Mouse (Mus musculus): Measurements from ENCODE around the gene Hmcn2.

Hmcn2 gene

GRCm38 (mm10) chr2:31496141-31496540 lies 181.9 kb downstream of the Hmcn2 start:
- POLR2A ChIA-PET = interaction anchor here in 2 of 4 experiments (1.3 to 1.6 kb wide), 4 partner anchors 12 to 75 kb away, joined by 3 to 8 read pairs (median 4); no protein-coding TSS in a partner anchor
- CTCF ChIA-PET = interaction anchor here in 1 of 4 experiments (0.6 kb wide), 1 partner anchor 914 kb away, joined by 8 read pairs; no protein-coding TSS in a partner anchor

GRCm38 (mm10) chr2:31497113-31497512 lies 182.9 kb downstream of the Hmcn2 start:
- POLR2A ChIA-PET = interaction anchor here in 2 of 4 experiments (0.5 to 9.6 kb wide), 15 partner anchors 7 to 500 kb away, joined by 3 to 86 read pairs (median 3); no protein-coding TSS in a partner anchor
- CTCF ChIA-PET = interaction anchor here in 3 of 4 experiments (0.5 to 1.0 kb wide), 5 partner anchors 12 to 288 kb away, joined by 3 to 6 read pairs (median 3); partner anchors contain the start of gene Fubp3 (in 1 of the 3)

- CTCF ChIA-PET = interaction anchor here in 3 of 4 experiments (0.5 to 1.0 kb wide), 6 partner anchors 11 to 288 kb away, joined by 3 to 6 read pairs (median 3); no protein-coding TSS in a partner anchor
- POLR2A ChIA-PET = interaction anchor here in 2 of 4 experiments (0.6 to 9.6 kb wide), 15 partner anchors 8 to 108 kb away, joined by 3 to 86 read pairs (median 3); no protein-coding TSS in a partner anchor
Measured at GRCm38 (mm10) chr2:31497635-31498034, 183.4 kb downstream of the Hmcn2 start.

- POLR2A ChIA-PET = interaction anchor here in 3 of 4 experiments (0.6 to 9.6 kb wide), 13 partner anchors 9 to 261 kb away, joined by 3 to 86 read pairs (median 4); no protein-coding TSS in a partner anchor
- CTCF ChIA-PET = interaction anchor here (0.6 to 1.5 kb wide), 10 partner anchors 8 to 1214 kb away, joined by 3 to 6 read pairs (median 4); no protein-coding TSS in a partner anchor
Measured at GRCm38 (mm10) chr2:31499327-31500291, 185.4 kb downstream of the Hmcn2 start.

- ChIA-PET CTCF (interaction anchor here (0.6 to 3.7 kb wide), 13 partner anchors 9 to 1213 kb away, joined by 3 to 17 read pairs (median 5); no protein-coding TSS in a partner anchor), POLR2A (interaction anchor here in 3 of 4 experiments (0.6 to 9.6 kb wide), 24 partner anchors 9 to 260 kb away, joined by 3 to 86 read pairs (median 4); partner anchors contain the start of gene Fubp3 (in 1 of the 3))
Measured at GRCm38 (mm10) chr2:31500292-31501204, 186.3 kb downstream of the Hmcn2 start.

GRCm38 (mm10) chr2:31501448-31502130 lies 187.4 kb downstream of the Hmcn2 start:
- ChIA-PET CTCF (interaction anchor here (0.5 to 3.7 kb wide), 13 partner anchors 9 to 169 kb away, joined by 3 to 17 read pairs (median 5); partner anchors contain the start of gene Exosc2 (in 1 of the 4)), POLR2A (interaction anchor here in 3 of 4 experiments (0.8 to 9.6 kb wide), 30 partner anchors 10 to 150 kb away, joined by 3 to 86 read pairs (median 5); partner anchors contain the start of genes Ass1 (in 1 of the 3) and Fubp3 (in 1 of the 3))

GRCm38 (mm10) chr2:31502616-31503522 lies 188.7 kb downstream of the Hmcn2 start:
- CTCF ChIA-PET = interaction anchor here (0.5 to 3.7 kb wide), 24 partner anchors 10 to 343 kb away, joined by 3 to 17 read pairs (median 4); partner anchors contain the start of genes Exosc2 (in 1 of the 4) and Fibcd1 (in 1 of the 4)

GRCm38 (mm10) chr2:31505472-31505871 lies 191.3 kb downstream of the Hmcn2 start:
- POLR2A ChIA-PET = interaction anchor here in 3 of 4 experiments (0.6 to 9.6 kb wide), 8 partner anchors 8 to 699 kb away, joined by 3 to 86 read pairs (median 4); no protein-coding TSS in a partner anchor
- CTCF ChIA-PET = interaction anchor here in 3 of 4 experiments (0.6 to 0.9 kb wide), 4 partner anchors 15 to 628 kb away, joined by 3 read pairs; partner anchors contain the start of gene Ptges (in 1 of the 3)

More at GRCm38 (mm10) chr2:31502616-31503522, 188.7 kb downstream of the Hmcn2 start:
- POLR2A ChIA-PET = interaction anchor here (0.6 to 9.6 kb wide), 62 partner anchors 8 to 953 kb away, joined by 3 to 86 read pairs (median 4); partner anchors contain the start of genes Fubp3 (in 3 of the 4), Ass1 (in 1 of the 4) and Exosc2 (in 1 of the 4)

- ChIA-PET POLR2A (interaction anchor here in 3 of 4 experiments (0.7 to 2.3 kb wide), 14 partner anchors 8 to 117 kb away, joined by 3 to 8 read pairs (median 4); partner anchors contain the start of gene Fubp3 (in 1 of the 3)), CTCF (interaction anchor here in 3 of 4 experiments (0.6 to 1.7 kb wide), 6 partner anchors 8 to 177 kb away, joined by 3 to 4 read pairs (median 3); no protein-coding TSS in a partner anchor)
Measured at GRCm38 (mm10) chr2:31508851-31509250, 194.6 kb downstream of the Hmcn2 start.
